Mouse (Mus musculus): ENCODE data around the gene Ranbp9. TPM values are rescaled to one million over a fixed set of nuclear protein-coding genes. Genes with fewer than 3 reads are reported as not detected.
"Not testable (repeated sequence)": the region's sequence is repeated elsewhere in the genome, so short reads cannot be mapped to it uniquely, and the experiment has no call there.

The Ranbp9 gene
- polyA plus RNA-seq, 1 experiment from 2014 or later, result 11.9 TPM

DNA sequence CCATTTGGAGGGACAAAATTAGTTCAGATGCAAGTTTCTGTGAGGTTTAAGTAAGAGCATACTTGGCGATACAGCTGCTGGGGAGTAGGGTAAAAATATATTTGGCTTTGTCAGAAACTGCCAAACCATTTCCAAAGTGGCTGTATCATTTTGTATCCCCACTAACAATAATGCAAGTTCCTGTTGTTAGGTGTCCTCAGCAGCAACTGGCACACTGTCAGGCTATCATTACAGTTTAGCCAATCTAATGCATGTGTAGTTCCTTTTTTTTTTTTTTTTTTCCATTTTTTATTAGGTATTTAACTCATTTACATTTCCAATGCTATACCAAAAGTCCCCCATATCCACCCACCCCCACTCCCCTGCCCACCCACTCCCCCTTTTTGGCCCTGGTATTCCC is 9.2 kb downstream of the Ranbp9 start:
- H3K36me3 ChIP-seq (ENCODE audit: control insufficient read depth, insufficient read depth); H3K9me3 ChIP-seq (ENCODE audit: control insufficient read depth, low read length); ATAC-seq; H3K27me3 ChIP-seq (replicated peaks; ENCODE audit: control insufficient read depth, insufficient read depth, low read length); H3K4me2 ChIP-seq (ENCODE audit: low read length); H3K4me3 ChIP-seq (replicated peaks; ENCODE audit: low read length); H3K27ac ChIP-seq (ENCODE audit: low read length); H3K9ac ChIP-seq (replicated peaks; ENCODE audit: low read depth, low read length): not testable (repeated sequence)
- WGBS, result 90% methylated on average over 1 of the region's 1 CpGs
- H3K4me1 ChIP-seq (replicated peaks; ENCODE audit: control insufficient read depth, insufficient read depth, low read length), result peaks cover 10% of the 10 kb centered on the region

DNA sequence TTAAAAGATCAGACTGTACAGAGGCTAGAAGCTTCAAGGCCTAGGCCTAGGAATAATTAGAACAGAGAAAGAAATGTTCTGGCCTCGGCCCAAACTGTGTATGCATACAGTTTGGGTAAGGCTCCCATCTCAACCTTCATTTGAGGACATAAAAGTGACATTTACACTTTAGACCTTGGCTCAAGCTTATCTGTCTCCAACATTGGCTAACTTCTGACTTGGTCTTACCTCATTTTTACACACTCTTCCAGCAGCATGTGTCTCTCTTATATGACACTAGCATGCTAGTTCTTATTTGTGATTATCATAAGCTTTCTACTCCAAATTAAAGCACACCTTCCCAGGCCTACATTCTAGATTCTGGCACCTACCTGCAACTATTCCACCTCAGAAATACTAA is 11.5 kb downstream of the Ranbp9 start:
- H3K36me3 ChIP-seq (ENCODE audit: control insufficient read depth, insufficient read depth), result no peaks in the 10 kb centered on the region; the same call in 1 of the 2 replicates
- no peaks in the 10 kb centered on the region for H3K27me3 ChIP-seq (replicated peaks; ENCODE audit: control insufficient read depth, insufficient read depth, low read length)
- H3K4me1 ChIP-seq (replicated peaks; ENCODE audit: control insufficient read depth, insufficient read depth, low read length), result peaks cover 2% of the 10 kb centered on the region; the same call in 1 of the 2 replicates
- no peak for ATAC-seq
- 94% methylated on average over 1 of the region's 1 CpGs for WGBS
- H3K27ac ChIP-seq (ENCODE audit: low read length), result no peak overlapping the region
- no peak overlapping the region for H3K4me3 ChIP-seq (replicated peaks; ENCODE audit: low read length)
- H3K4me2 ChIP-seq (ENCODE audit: low read length), result no peak overlapping the region
- no peak overlapping the region for H3K9ac ChIP-seq (replicated peaks; ENCODE audit: low read depth, low read length)
- H3K9me3 ChIP-seq (ENCODE audit: control insufficient read depth, low read length), result no peaks in the 10 kb centered on the region

DNA sequence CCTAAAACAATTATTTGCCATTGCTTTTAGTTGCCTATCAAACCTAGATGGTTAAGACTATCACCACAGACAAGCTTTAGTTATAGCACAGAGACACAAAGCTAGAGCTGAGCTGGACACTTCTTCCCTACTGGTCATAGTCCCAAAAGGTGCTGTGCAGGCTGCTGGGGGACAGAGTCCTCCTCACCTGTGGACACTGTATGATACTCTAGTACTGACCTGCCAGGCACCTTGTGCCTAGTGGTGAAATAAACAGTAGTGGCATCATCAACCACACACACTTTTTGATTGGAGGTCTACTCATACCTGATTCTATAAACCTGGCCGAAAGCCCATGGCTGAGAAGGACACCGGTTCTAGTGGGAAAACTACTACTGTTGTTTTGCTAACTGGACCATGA is 16.5 kb downstream of the Ranbp9 start:
- H3K4me1 ChIP-seq (replicated peaks; ENCODE audit: control insufficient read depth, insufficient read depth, low read length), result no peaks in the 10 kb centered on the region
- no peaks in the 10 kb centered on the region for H3K27me3 ChIP-seq (replicated peaks; ENCODE audit: control insufficient read depth, insufficient read depth, low read length)
- no peaks in the 10 kb centered on the region for H3K9me3 ChIP-seq (ENCODE audit: control insufficient read depth, low read length)
- 99% methylated on average over 2 of the region's 2 CpGs for WGBS
- no peak overlapping the region for H3K4me3 ChIP-seq (replicated peaks; ENCODE audit: low read length)
- H3K27ac ChIP-seq (ENCODE audit: low read length), result no peak overlapping the region
- H3K36me3 ChIP-seq (ENCODE audit: control insufficient read depth, insufficient read depth), result no peaks in the 10 kb centered on the region; the same call in 1 of the 2 replicates
- no peak for ATAC-seq
- no peak overlapping the region for H3K4me2 ChIP-seq (ENCODE audit: low read length)
- H3K9ac ChIP-seq (replicated peaks; ENCODE audit: low read depth, low read length), result no peak overlapping the region

DNA sequence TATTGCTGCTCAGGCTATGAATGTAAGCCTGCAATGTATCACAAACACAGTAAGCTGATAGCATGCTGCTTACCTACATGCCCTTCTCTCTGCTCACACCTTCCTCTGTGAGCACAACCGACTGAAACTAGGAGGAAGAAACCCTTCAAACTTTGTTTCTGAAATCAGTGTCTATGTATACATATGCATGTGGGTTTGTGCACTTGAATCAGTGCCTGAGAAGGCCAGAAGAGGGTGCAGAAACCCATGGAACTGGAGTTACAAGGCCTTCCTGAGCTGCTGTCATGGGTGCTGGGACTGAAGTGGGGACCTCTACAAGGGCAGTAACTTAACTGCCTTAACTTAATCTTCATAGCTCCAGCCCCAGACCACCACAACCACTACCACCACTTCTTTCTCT is 23.9 kb downstream of the Ranbp9 start:
- Histone ChIP-seq H3K4me1 (replicated peaks; ENCODE audit: control insufficient read depth, insufficient read depth, low read length) (peaks cover 6% of the 10 kb centered on the region), H3K36me3 (ENCODE audit: control insufficient read depth, insufficient read depth) (no peaks in the 10 kb centered on the region), H3K4me2 (ENCODE audit: low read length) (no peak overlapping the region), H3K4me3 (replicated peaks; ENCODE audit: low read length) (no peak overlapping the region), H3K9me3 (ENCODE audit: control insufficient read depth, low read length) (no peaks in the 10 kb centered on the region), H3K9ac (replicated peaks; ENCODE audit: low read depth, low read length) (no peak overlapping the region), H3K27me3 (replicated peaks; ENCODE audit: control insufficient read depth, insufficient read depth, low read length) (no peaks in the 10 kb centered on the region), H3K27ac (ENCODE audit: low read length) (no peak overlapping the region)
- WGBS, result 86% methylated on average over 1 of the region's 1 CpGs
- no peak for ATAC-seq

DNA sequence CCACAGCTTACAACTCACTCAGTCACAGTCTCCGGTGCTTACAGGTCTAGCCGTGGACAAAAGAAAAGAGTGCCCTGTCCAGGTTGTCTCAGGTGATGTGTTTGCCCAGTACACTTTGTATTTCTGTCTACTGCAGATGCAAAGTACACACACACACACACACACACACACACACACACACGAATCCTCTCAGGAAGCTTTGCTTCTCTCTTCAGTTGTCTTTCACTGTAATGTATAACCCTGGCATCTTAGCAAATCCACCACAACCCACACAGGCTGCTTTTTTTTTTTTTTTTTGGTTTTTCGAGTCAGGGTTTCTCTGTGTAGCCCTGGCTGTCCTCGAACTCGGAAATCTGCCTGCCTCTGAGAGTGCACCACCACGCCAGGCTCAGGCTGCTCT is 26.7 kb downstream of the Ranbp9 start:
- Histone ChIP-seq H3K9me3 (ENCODE audit: control insufficient read depth, low read length) (no peaks in the 10 kb centered on the region), H3K27ac (ENCODE audit: low read length) (no peak overlapping the region), H3K4me1 (replicated peaks; ENCODE audit: control insufficient read depth, insufficient read depth, low read length) (peaks cover 6% of the 10 kb centered on the region), H3K36me3 (ENCODE audit: control insufficient read depth, insufficient read depth) (no peaks in the 10 kb centered on the region), H3K4me3 (replicated peaks; ENCODE audit: low read length) (no peak overlapping the region), H3K9ac (replicated peaks; ENCODE audit: low read depth, low read length) (no peak overlapping the region), H3K4me2 (ENCODE audit: low read length) (no peak overlapping the region), H3K27me3 (replicated peaks; ENCODE audit: control insufficient read depth, insufficient read depth, low read length) (no peaks in the 10 kb centered on the region)
- ATAC-seq, result no peak
- 86% methylated on average over 7 of the region's 7 CpGs for WGBS

DNA sequence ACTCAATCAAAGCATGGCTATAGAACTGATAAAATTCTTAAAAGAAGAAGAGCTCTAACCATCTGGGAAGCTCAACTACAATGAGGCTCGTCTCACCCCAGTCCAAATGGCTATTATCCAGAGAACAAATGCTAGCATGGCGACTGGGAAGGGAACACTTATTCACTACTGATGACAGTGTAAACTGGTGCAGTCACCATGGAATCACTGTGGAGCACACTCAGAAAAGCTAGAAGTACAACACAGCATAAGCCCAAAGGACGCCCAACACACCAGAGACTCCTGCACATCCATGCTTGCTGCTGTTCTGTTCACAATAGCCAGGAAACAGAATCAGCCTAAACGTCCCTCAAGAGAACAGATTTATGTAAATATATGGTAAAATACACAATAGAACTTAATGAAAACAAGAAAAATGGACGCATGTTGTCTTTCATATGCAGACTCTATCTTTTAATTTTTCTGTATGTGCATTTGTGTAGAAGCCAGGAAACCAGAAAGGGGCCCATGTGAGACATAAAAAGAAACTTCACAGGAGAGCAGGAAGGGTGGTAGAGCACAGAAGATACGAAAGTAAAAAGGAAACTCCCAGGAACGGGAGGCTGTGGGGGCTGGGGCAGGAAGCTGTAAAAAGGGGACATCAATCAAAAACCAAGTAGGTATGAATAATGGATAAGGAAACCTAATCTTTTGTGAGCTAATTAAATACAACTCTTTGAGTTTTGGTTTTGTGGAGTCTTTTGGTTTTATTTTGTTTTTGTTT is 28.1 kb downstream of the Ranbp9 start:
- Histone ChIP-seq H3K4me2 (ENCODE audit: low read length) (no peak overlapping the region), H3K4me3 (replicated peaks; ENCODE audit: low read length) (no peak overlapping the region), H3K4me1 (replicated peaks; ENCODE audit: control insufficient read depth, insufficient read depth, low read length) (peaks cover 6% of the 10 kb centered on the region), H3K9ac (replicated peaks; ENCODE audit: low read depth, low read length) (no peak overlapping the region), H3K9me3 (ENCODE audit: control insufficient read depth, low read length) (no peaks in the 10 kb centered on the region), H3K36me3 (ENCODE audit: control insufficient read depth, insufficient read depth) (no peaks in the 10 kb centered on the region), H3K27me3 (replicated peaks; ENCODE audit: control insufficient read depth, insufficient read depth, low read length) (no peaks in the 10 kb centered on the region), H3K27ac (ENCODE audit: low read length) (no peak overlapping the region)
- WGBS, result 28% methylated on average over 7 of the region's 7 CpGs
- ATAC-seq, result no peak

DNA sequence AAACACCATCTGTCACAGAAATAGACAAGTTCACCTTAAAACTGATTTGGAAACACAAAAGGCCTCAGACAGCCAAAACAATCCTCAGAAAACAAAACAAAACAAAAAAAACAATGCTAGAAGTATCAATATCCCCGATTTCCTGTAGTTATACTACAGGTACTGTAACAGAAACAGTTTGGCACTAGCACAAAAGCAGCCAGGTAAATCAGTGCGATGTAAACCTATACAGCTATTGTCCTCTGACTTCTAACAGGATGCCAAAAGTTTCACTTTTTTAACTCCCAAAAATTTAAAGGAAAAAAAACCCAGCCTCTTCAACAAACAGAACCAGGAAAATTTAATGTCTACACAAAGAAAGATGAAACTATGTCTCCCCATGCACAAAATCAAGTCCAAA is 28.9 kb downstream of the Ranbp9 start:
- H3K27me3 ChIP-seq (replicated peaks; ENCODE audit: control insufficient read depth, insufficient read depth, low read length), result no peaks in the 10 kb centered on the region
- 81% methylated on average over 2 of the region's 2 CpGs for WGBS
- no peaks in the 10 kb centered on the region for H3K9me3 ChIP-seq (ENCODE audit: control insufficient read depth, low read length)
- no peak for ATAC-seq
- peaks cover 6% of the 10 kb centered on the region for H3K4me1 ChIP-seq (replicated peaks; ENCODE audit: control insufficient read depth, insufficient read depth, low read length)
- no peak overlapping the region for H3K4me2 ChIP-seq (ENCODE audit: low read length)
- no peak overlapping the region for H3K9ac ChIP-seq (replicated peaks; ENCODE audit: low read depth, low read length)
- no peaks in the 10 kb centered on the region for H3K36me3 ChIP-seq (ENCODE audit: control insufficient read depth, insufficient read depth)
- no peak overlapping the region for H3K27ac ChIP-seq (ENCODE audit: low read length)
- H3K4me3 ChIP-seq (replicated peaks; ENCODE audit: low read length), result no peak overlapping the region

DNA sequence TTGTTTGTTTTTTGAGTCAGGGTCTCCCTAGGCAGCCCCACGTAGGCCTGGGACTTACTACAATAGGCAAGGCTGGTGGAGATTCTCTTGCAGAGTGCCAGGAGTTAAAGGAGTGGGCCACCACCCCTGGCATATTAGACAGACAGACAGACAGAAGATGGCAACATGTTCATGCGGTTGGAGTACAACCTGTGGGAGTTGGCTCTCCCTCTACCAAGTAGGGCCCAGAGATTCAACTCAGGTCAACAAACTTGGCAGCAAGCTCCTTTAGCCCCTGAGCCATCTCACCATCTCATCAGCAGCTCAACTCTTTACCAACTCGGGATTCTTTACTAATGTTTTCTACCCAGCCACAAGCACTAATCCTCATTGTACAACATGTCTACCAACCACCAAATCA is 30.4 kb downstream of the Ranbp9 start:
- H3K4me2 ChIP-seq (ENCODE audit: low read length), result no peak overlapping the region
- no peak for ATAC-seq
- 90% methylated on average over 3 of the region's 3 CpGs for WGBS
- H3K27me3 ChIP-seq (replicated peaks; ENCODE audit: control insufficient read depth, insufficient read depth, low read length), result no peaks in the 10 kb centered on the region
- no peaks in the 10 kb centered on the region for H3K9me3 ChIP-seq (ENCODE audit: control insufficient read depth, low read length)
- no peak overlapping the region for H3K4me3 ChIP-seq (replicated peaks; ENCODE audit: low read length)
- H3K27ac ChIP-seq (ENCODE audit: low read length), result no peak overlapping the region
- H3K36me3 ChIP-seq (ENCODE audit: control insufficient read depth, insufficient read depth), result no peaks in the 10 kb centered on the region
- peaks cover 6% of the 10 kb centered on the region for H3K4me1 ChIP-seq (replicated peaks; ENCODE audit: control insufficient read depth, insufficient read depth, low read length)
- no peak overlapping the region for H3K9ac ChIP-seq (replicated peaks; ENCODE audit: low read depth, low read length)

DNA sequence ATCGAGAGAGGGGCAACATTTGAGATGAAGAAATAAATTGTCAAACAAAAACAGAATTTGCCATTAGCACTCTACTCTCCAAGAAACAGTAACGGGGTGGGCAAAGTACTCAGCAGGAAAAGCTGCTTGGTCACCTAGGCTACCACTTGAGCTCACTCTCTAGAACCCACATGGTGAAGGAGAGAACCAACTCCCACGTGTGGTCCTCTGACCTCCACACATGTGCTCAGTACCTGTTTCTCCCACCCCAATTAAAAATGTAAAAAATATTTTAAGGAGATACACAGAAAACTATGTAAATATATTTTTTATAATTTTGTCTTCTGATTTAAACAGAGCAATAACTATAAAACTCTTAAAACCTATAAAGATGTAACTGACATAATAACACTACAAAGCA is 33.4 kb downstream of the Ranbp9 start:
- Histone ChIP-seq H3K27me3 (replicated peaks; ENCODE audit: control insufficient read depth, insufficient read depth, low read length) (no peaks in the 10 kb centered on the region), H3K4me1 (replicated peaks; ENCODE audit: control insufficient read depth, insufficient read depth, low read length) (peaks cover 3% of the 10 kb centered on the region), H3K9ac (replicated peaks; ENCODE audit: low read depth, low read length) (no peak overlapping the region), H3K4me2 (ENCODE audit: low read length) (no peak overlapping the region), H3K9me3 (ENCODE audit: control insufficient read depth, low read length) (no peaks in the 10 kb centered on the region), H3K27ac (ENCODE audit: low read length) (no peak overlapping the region), H3K36me3 (ENCODE audit: control insufficient read depth, insufficient read depth) (no peaks in the 10 kb centered on the region), H3K4me3 (replicated peaks; ENCODE audit: low read length) (no peak overlapping the region)
- 83% methylated on average over 3 of the region's 3 CpGs for WGBS
- no peak for ATAC-seq

DNA sequence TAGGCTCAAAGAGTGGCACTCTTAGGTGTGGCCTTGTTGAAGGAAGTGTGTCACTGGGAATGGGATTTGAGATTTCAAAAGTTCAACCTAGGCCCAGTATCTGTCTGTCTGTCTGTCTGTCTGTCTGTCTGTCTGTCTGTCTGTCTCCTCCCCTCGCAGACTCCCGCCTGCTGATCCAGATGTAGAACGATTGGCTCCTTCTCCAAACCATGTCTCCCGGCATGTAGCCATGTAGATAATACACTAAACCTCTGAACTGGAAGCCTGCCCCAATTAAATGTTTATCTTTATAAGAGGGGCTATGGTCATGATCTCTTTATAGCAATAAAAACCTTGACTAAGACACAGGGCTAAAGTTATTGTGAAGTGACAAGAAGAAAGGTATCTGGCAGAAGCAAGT is 35.3 kb downstream of the Ranbp9 start:
- WGBS, result 92% methylated on average over 4 of the region's 4 CpGs
- H3K27me3 ChIP-seq (replicated peaks; ENCODE audit: control insufficient read depth, insufficient read depth, low read length), result no peaks in the 10 kb centered on the region
- H3K9me3 ChIP-seq (ENCODE audit: control insufficient read depth, low read length), result no peaks in the 10 kb centered on the region
- H3K9ac ChIP-seq (replicated peaks; ENCODE audit: low read depth, low read length), result no peak overlapping the region
- no peak overlapping the region for H3K4me2 ChIP-seq (ENCODE audit: low read length)
- no peak for ATAC-seq
- no peak overlapping the region for H3K4me3 ChIP-seq (replicated peaks; ENCODE audit: low read length)
- H3K36me3 ChIP-seq (ENCODE audit: control insufficient read depth, insufficient read depth), result no peaks in the 10 kb centered on the region
- no peak overlapping the region for H3K27ac ChIP-seq (ENCODE audit: low read length)
- H3K4me1 ChIP-seq (replicated peaks; ENCODE audit: control insufficient read depth, insufficient read depth, low read length), result 0 out of 2 replicates have a peak, but pooled peaks cover 6% of the 10 kb centered on the region
